Mouse (Mus musculus) gastrocnemius, postnatal 25 days (tissue): Measurements from ENCODE around the gene Col11a2. TPM values are rescaled to one million over a fixed set of nuclear protein-coding genes. Genes with fewer than 3 reads are reported as not detected.

Experiments
- DNase-seq: peaks from one replicate; pipeline ENCODE4 v3.0.0; 2022
- microRNA-seq, 2 experiments: library from miRNA; unstranded; fragments of <30 nt; microRNA quantifications; one replicate each; pipeline ENCODE4 v1.2.0; 2021; ENCODE audit warnings: borderline replicate concordance in 2 of 2
- total RNA-seq, 2 experiments: library from RNA; stranded (reverse); gene quantifications; 1 replicate in 1 of 2; 2 replicates in 1 of 2; pipeline ENCODE4 v1.2.3; 2021

Col11a2 gene
- total RNA-seq, 2 experiments from 2014 or later = 6.5 to 16.7 TPM

DNA sequence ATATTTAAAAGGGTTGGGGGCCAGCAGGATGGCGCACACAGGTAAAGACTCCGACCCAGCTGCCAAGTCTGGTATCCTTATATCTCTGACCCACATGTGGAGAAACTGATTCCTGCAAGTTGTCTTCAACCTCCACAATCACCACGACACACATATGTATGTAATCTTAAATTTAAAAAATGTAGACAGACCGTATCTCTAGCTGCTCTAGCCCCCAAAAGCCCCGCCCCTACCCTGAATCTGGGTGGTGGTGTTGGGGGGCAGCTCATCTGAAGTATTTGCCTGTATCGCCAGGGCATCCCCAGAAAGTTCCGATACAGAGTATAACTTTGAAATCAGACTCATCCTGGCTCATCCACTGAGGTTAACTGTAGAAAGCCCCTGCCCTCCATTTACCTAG, 67.3 kb downstream of the Col11a2 start:
- DNase-seq = no peak

DNA sequence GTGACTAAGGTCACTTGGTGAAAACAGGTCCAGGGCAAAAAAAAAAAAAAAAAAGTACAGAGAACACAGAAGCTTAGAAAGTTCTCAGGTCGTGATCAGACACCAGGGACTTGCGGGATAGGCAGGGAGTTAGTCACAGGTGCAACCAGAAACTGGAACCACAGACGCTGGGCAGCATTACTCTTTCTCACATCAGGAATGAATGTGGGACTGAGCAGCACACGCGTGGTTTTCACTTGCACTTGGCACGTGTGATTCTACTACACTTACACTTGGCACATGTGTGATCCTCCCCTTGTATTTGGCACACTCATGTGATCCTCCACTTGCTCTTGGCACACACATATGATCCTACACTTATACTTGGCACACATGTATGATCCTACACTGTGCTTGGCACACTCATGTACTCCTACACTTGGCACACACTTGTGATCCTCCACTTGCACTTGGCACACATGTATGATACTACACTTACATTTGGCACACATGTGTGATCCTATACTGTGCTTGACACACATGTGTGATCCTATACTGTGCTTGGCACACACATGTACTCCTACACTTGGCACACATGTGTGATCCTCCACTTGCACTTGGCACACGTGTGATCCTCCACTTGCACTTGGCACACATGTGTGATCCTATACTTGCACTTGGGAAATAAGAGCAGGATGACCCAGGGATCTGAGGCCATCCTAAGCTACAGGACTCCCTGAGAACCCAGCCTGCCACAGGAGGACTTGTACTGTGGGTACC, 68.1 kb downstream of the Col11a2 start:
- no peak for DNase-seq

DNA sequence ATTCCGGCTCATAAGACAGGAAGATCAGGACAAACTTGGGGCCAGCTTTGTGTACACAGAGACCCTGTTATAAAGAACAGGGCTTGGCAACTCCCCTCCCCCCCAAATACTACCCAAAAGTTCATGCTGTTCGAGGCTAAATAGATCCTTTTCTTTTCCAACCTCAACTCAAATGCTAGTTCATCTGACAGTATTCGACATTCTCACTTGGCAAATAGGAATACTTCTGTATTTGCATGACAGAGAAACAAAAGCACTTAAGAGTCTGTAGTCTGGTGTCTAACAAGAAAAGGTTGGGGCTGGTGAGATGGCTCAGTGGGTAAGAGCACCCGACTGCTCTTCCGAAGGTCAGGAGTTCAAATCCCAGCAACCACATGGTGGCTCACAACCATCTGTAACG, 69.2 kb downstream of the Col11a2 start:
- no peak for DNase-seq

DNA sequence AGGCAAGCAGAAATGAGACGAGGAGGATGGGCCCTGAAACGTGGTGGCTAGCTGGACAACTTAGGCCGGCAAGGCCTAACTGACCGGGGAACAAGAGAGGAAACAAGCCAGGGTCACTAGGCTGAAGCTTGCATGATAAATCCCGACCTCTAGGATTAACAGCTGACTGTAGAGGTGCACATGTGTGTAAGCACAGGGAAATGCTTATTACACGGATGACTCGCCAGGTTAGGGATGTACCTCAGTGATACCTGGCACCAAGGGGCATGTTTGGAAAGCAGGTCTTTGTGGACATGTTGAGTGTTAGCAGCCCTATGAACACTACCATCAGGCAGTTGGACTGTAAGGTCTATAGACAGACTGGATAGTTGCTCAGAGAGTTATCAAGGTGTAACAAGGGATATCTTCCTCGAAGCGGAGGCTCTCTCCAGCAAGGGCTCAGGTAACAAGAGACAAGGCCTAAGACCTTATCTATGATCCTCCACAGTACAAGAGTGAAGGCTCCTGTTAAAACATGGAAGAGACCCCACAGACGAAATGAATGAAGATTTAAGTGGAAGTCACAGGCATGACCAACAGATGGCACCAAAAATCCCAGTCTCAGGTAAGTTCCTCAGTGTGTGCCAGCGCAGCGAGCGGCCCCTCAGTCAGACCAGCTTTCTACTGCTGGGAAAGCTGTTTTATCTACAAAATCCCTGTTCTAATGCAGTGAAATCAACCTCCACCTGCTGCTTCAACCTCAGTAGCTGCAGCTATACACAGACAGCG, 70.0 kb downstream of the Col11a2 start:
- no peak for DNase-seq

DNA sequence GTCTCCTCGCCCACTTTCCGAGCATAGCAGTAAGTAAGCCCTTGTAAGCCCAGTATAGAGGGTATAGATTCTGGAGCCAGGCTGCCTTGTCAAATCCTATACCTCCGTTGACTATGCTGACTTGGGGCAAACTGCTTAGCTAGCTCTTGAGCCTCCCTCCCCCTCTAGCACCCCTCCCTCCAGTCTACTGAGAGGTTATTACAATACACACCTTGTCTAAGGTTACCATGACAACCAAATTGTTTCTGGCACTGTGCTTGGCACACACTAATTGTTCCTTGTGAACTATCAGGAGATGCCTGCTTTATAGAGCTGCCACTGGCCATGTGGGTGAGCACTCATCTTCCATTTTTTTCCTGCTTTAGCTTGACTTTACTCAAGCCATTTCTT, 70.6 kb downstream of the Col11a2 start:
- DNase-seq = no peak

DNA sequence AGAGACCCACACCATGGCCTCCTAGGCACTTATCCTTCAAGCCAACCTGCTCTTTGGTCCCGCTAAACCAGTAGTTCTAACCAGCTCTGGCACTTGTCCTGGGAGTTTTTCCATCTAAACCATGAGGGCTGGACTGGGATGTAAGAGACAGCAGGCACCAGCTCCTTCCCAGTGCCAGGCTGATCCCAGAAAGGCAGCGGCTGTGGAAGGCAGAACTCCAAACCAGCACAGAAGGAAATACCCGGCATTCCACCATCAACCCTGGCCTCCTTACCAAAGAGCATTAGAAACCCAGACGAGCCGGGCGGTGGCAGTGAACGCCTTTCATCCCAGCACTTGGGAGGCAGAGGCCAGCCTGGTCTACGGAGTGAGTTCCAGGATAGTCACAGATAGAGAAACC, 71.1 kb downstream of the Col11a2 start:
- no peak for DNase-seq

DNA sequence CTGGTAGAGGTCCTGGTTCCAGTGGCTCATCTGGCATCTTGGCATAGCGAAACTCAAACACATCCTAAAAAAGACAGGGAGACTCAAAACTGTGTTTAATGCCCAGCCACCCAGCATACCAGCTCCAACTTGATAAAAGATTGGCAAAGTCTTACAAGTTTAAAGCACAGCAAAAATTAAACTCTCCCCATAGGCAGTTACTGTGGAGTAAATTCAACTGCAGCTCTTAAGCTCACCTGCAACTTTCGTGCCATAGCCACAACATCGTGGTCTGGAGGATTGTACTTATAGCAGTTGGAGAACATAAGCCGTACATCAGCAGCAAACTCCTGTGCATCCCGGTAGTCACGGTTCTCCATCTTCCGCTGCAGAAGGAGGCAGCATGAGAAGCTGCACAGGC, 74.9 kb downstream of the Col11a2 start:
- no peak for DNase-seq

Small RNAs within 50 kb of the gene (microRNA-seq; reads per million reads assigned to microRNA genes)
- gene Mir219a-1 = 0 to 0.26 reads per million in 2 experiments
- gene Mir219c = 0 reads per million in 2 experiments

Other genes starting within 250 kb of the Col11a2 start
- 10 to 100 TPM; 18.5 to 20.7 TPM for gene Kank3, start 228.9 kb upstream of the Col11a2 start, total RNA-seq
- 100 to 1,000 TPM; 538 to 612 TPM for gene Rps28, start 214.9 kb upstream of the Col11a2 start, total RNA-seq
- gene Ndufa7, start 214.9 kb upstream of the Col11a2 start, total RNA-seq = 100 to 1,000 TPM; 326 to 339 TPM
- 10 to 100 TPM; 15.6 to 20.7 TPM for gene Cd320, start 196.3 kb upstream of the Col11a2 start, total RNA-seq
- not detected for gene Gm7029, start 165.6 kb upstream of the Col11a2 start, total RNA-seq
- gene Kifc1, start 148.8 kb upstream of the Col11a2 start, total RNA-seq = 1 to 10 TPM in 1 of 2 experiments, under 1 TPM in 1; 0.95 to 1.0 TPM
- not detected for gene Platr17, start 134.3 kb upstream of the Col11a2 start, total RNA-seq
- 10 to 100 TPM; 10.2 to 11.7 TPM for gene Daxx, start 130.0 kb upstream of the Col11a2 start, total RNA-seq
- gene Tapbp, start 123.5 kb upstream of the Col11a2 start, total RNA-seq = 10 to 100 TPM; 31.2 to 41.2 TPM
- 10 to 100 TPM; 11.1 to 11.3 TPM for gene Zbtb22, start 123.5 kb upstream of the Col11a2 start, total RNA-seq
- gene Rgl2, start 109.9 kb upstream of the Col11a2 start, total RNA-seq = 10 to 100 TPM; 27.3 to 28.5 TPM
- gene Pfdn6, start 99.1 kb upstream of the Col11a2 start, total RNA-seq = 10 to 100 TPM; 52.3 to 55.8 TPM
- 10 to 100 TPM in 1 of 2 experiments, 1 to 10 TPM in 1; 9.7 to 11.6 TPM for gene Wdr46, start 98.8 kb upstream of the Col11a2 start, total RNA-seq
- gene B3galt4, start 87.9 kb upstream of the Col11a2 start, total RNA-seq = 1 to 10 TPM; 1.8 to 1.9 TPM
- 10 to 100 TPM; 27.2 to 28.8 TPM for gene Vps52, start 83.6 kb upstream of the Col11a2 start, total RNA-seq
- gene Rps18, start 83.4 kb upstream of the Col11a2 start, total RNA-seq = 100 to 1,000 TPM; 330 to 347 TPM
- gene H2-K1, start 39.1 kb upstream of the Col11a2 start, total RNA-seq = 10 to 100 TPM; 22.8 to 48.2 TPM
- gene Ring1, start 14.8 kb upstream of the Col11a2 start, total RNA-seq = 10 to 100 TPM; 10.1 to 12.3 TPM
- gene H2-Ke6, start 11.4 kb upstream of the Col11a2 start, total RNA-seq = 10 to 100 TPM; 52.7 to 59.9 TPM
- 10 to 100 TPM; 41.5 to 45.7 TPM for gene Slc39a7, start 7.8 kb upstream of the Col11a2 start, total RNA-seq
- gene Rxrb, start 7.6 kb upstream of the Col11a2 start, total RNA-seq = 10 to 100 TPM; 34.9 to 36.3 TPM
- gene H2-Oa, start 52.9 kb downstream of the Col11a2 start, total RNA-seq = not detected
- 1 to 10 TPM; 2.8 to 3.1 TPM for gene H2-DMa, start 80.1 kb downstream of the Col11a2 start, total RNA-seq
- gene Brd2, start 83.2 kb downstream of the Col11a2 start, total RNA-seq = 10 to 100 TPM; 66.7 to 69.1 TPM
- under 1 TPM; 0.28 to 0.67 TPM for gene H2-DMb2, start 103.9 kb downstream of the Col11a2 start, total RNA-seq
- gene H2-DMb1, start 113.6 kb downstream of the Col11a2 start, total RNA-seq = 1 to 10 TPM in 1 of 2 experiments, under 1 TPM in 1; 0.43 to 1.2 TPM
- 1 to 10 TPM; 1.4 to 1.5 TPM for gene Tap1, start 148.1 kb downstream of the Col11a2 start, total RNA-seq
- gene Psmb9, start 148.3 kb downstream of the Col11a2 start, total RNA-seq = 1 to 10 TPM; 1.3 to 3.1 TPM
- 1 to 10 TPM; 2.9 to 4.8 TPM for gene Psmb8, start 158.3 kb downstream of the Col11a2 start, total RNA-seq
- 1 to 10 TPM; 4.3 to 5.1 TPM for gene Tap2, start 164.1 kb downstream of the Col11a2 start, total RNA-seq
- under 1 TPM in 1 of 2 experiments, not detected in 1; 0.13 TPM for gene H2-Ob, start 199.5 kb downstream of the Col11a2 start, total RNA-seq
- gene H2-Ab1, start 218.3 kb downstream of the Col11a2 start, total RNA-seq = 1 to 10 TPM; 2.7 to 3.3 TPM
- gene H2-Aa, start 248.4 kb downstream of the Col11a2 start, total RNA-seq = 1 to 10 TPM; 4.4 to 4.5 TPM